Mouse (Mus musculus) urinary bladder, postnatal 4 days (tissue): ENCODE data around the gene Ppp1r10.

ENCODE experiments used
- DNase-seq, 2 experiments: peaks; one replicate each; pipeline ENCODE4 v3.0.0; 2021 to 2022; ENCODE audit warnings: low spot score in 2 of 2

Gene Ppp1r10

DNA sequence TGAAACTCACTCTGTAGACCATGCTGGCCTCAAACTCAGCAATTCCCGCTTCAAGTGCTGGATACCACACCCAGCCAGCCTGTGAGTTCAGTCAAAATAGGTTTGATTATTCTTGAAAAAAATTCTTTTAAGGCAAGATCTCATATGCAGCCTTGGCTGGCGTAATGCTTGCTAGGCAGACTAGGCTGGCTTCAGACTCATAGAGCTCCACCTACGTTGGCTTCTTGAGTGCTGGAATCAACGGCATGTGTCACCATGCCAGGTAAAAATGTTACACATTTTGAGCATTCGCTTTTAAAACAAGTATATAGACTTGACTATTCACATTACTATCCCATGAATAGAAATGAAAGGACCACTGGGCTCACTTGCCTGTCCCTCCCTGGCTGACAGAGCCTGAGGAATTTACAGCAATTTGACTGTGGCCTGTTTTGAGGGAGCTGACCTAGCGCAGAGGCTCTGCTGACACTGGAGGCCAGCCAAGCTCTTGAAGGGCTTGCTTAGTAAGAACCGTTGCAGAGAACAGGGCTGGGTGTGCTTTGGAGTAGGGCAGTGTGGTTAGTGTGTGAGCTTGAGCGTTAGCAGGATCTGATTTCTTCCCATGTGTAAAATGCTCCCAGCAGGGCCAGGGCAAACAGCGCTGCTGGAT is 12.8 kb upstream of the Ppp1r10 start:
- DNase-seq = no peak

DNA sequence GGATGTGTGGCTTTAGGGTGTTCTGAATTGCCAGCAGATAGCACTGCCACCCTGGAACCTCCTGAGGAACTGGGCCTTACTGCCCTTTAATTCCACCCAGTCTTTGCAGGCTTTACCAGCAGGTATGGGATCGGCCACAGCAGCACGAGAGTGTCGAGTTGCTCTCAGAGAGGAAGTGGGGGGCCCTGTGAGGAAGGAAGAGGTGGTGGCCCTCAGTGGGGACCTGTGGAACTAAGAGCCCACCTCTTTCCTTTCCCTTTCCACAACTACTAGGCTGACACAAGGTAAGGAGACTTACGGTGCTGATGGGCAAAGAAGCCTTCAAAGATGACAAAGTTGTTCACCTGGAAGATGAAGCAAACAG is 12.3 kb upstream of the Ppp1r10 start:
- DNase-seq = no peak

GRCm38 (mm10) chr17:35905587-35905986 is 10.6 kb upstream of the Ppp1r10 start:
- DNase-seq = no peak

DNA sequence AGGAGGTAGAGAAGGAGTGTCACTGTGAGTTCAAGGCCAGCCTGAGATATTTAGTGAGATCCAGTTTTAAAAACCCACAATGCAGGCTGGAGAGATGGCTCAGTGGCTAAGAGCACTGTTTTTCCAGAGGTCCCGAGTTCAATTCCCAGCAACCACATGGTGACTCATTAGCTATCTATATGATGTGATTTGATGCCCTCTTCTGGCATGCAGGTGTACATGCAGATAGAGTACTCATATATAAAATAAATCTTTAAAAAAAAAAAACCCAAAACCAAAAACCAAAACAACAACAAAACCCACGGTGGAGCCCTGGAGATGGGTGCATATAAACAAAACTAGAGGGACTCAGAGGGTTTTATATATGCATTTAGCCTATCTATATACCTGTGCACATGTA is 8.6 kb upstream of the Ppp1r10 start:
- no peak for DNase-seq

- no peak for DNase-seq
These were observed 6.9 kb upstream of the Ppp1r10 start for GRCm38 (mm10) chr17:35909186-35909918.

- peak; percentile 89 to 98 for DNase-seq
These were observed 6.3 kb upstream of the Ppp1r10 start, which contains the start of gene Atat1 for GRCm38 (mm10) chr17:35909919-35910369. Gene Atat1 (minus strand): TSS chr17:35910075.

DNA sequence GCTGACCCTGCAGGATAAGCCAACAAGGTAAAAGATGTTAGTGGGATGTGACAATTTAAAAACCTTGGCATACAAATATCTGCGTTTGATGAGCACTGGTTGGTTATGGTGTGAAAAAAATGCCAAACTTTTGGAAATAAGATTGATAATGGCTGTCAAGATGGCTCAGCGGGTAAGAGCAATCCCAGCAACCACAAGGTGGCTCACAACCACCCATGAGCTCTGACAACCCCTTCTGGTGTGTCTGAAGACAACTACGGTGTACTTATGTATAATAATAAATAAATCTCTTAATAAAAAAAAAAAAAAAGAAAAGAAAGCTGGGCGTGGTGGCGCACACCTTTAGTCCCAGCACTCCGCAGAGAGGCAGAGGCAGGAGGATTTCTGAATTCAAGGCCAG is 1.3 kb upstream of the Ppp1r10 start:
- DNase-seq = no peak

DNA sequence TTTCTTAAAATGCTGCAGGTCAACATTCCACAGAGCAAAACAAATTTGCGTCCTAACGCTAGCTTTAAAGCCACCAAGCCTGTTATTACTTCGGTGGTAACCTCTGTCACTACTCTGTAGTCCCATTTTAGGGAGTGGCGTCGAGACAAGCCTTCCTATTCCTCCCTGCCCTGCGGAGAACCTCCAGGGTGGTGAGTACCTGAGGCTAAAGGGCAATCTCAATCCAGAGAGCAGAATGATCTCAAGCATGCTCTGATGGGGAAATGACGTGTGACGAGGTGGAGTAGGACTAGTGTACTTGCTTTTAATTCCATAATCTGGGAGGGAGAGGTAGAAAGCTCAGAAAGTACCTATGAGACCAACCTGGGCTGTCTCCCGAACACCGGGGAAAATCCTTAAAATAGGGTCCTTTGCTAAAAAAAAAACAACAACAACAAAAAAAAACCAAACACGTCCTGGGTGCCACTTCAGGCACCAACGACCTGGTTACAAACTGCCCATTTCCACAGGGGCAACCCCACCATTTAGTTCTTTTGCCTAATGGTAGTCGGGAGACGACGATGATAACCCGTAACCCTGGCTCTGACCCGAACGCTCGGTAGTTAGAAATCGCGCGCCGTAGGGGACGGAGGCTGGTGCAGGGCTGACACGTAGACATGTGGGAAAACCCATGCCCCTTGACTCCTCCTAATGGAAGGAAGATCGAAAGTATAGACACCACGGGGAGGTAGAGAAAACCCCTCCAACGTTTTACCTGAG is 517 bp upstream of the Ppp1r10 start:
- no peak for DNase-seq

- no peak for DNase-seq
These were observed 869 bp downstream of the Ppp1r10 start for GRCm38 (mm10) chr17:35917143-35917462.

GRCm38 (mm10) chr17:35917463-35918251 is 1.4 kb downstream of the Ppp1r10 start:
- DNase-seq = peak in 1 of 2 experiments; percentile 39

DNA sequence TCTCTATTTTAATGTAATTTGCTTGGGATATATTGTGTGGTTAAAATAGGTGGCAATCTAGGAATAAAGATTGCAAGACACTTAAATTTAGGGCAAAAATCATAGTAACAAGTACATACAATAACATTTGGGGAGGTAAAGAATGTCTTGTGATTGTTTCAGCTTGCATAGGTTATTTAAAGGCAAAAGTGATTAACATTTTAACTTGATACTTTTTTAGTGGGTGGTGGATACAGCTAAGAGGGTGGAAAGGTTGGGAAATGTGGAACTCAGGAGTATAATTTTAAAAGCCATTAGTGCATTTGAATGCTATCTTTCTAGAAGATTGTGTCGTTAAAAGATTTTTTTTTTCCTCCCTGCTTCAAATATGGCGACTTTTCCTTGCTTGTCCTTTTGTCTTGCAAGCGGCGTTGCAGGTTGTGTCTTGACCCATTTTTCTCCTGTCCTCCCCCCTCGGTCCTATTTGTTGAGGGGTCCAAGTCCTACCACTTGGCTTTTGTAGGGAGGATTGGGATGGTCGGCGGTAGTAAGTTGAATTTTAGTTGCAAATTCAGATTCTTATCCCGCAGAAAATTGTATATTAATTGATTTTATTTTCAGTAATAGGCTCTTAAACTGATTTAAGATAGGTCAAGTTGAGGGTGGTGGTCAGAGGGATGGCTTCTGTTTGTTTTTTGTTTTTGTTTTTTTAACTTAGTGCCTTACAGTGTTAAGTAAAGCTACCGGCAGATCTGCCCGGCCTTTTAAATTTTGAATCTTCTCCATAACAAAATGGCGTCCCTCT is 2.2 kb downstream of the Ppp1r10 start:
- no peak for DNase-seq

GRCm38 (mm10) chr17:35919060-35919715 is 3.0 kb downstream of the Ppp1r10 start:
- DNase-seq = peak; percentile 91 to 96

DNA sequence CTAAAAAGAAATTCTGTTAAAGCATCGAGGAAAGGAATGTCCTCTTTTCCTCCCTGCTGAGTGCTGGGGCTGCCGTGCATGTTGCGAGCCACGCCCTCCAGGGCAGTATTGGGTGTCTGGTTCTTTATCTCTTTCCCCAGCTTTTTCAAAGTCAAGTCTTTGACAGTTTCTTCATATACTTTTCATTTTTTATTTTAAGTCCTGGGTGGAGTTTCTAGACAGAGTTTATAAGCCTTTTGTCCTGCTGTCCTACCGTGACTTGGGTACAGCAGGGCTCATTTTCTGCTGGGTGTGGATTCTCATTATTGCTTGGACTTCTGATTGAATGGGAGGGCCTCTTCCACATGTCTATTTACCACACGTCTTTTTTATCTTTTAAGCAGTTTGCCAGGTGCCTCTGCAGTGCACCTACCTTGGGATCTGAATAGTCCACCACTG is 3.6 kb downstream of the Ppp1r10 start:
- no peak for DNase-seq

DNA sequence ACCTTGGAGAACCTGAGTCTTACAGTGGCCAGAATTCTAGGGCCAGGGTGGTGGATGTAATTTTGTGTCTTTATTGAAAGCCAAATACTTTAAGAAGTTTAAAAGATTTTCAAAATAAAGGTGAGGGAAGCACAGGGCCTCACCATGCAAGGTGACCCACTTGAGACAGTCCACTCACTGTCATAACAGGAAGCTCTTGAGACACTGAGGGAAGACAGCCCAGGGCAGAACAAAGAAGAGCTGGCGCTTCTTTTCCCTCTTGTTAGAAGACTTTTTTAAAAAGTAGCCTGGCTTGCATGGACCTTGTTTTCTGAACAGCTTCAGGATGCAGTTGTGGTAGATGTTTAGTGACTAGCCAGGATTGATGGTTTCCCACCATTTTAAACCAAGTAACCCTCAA is 4.2 kb downstream of the Ppp1r10 start:
- no peak for DNase-seq

GRCm38 (mm10) chr17:35920862-35921562 is 4.8 kb downstream of the Ppp1r10 start:
- DNase-seq = no peak

- no peak for DNase-seq
These were observed 5.5 kb downstream of the Ppp1r10 start for GRCm38 (mm10) chr17:35921710-35922109.

GRCm38 (mm10) chr17:35922566-35922965 is 6.3 kb downstream of the Ppp1r10 start:
- DNase-seq = no peak

DNA sequence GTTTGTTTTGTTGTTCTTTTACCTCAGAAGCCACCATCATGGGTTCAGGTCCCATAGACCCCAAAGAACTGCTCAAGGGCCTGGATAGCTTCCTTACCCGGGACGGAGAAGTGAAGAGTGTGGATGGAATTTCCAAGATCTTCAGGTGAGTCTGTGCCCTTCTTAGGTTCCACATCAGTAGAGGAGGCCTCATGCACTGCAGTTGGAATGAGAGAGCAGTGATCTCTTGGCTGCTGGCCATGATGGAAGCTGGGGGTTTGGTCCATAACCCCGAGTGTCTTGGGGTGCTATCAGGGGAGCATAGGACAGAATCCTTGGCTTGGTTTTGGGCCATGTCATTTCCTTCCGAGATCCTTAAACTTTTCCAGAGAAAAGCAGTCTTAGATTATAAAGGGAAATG is 7.0 kb downstream of the Ppp1r10 start:
- DNase-seq = no peak

GRCm38 (mm10) chr17:35927471-35927870 is 11.2 kb downstream of the Ppp1r10 start:
- DNase-seq = no peak

DNA sequence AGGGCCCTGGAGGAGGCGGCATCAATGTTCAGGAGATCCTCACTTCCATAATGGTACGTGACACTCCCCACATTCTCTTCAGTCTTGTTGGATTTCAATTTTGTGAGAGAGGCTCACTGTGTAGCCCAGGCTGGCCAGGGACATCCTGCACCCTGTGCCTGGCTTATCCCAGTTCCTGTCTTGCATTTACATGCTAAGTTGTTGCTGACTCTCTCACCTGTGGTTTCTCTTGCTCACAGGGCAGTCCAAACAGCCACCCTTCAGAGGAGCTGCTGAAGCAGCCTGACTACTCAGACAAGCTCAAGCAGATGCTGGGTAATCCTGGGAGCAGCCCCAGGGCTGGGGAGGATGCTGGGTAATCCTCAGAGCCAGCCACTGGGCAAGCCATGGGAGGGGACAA is 13.3 kb downstream of the Ppp1r10 start:
- DNase-seq = no peak
